Mouse (Mus musculus): ENCODE data around the gene Atp5s.
A peak's percentile ranks its signal among the peaks of the same experiment; 100 is the strongest.

Atp5s gene

GRCm38 (mm10) chr12:69777957-69778356 is 53.2 kb downstream of the Atp5s start:
- no peak for DNase-seq (ENCODE audit: low read depth, low spot score)

- no peak for DNase-seq (ENCODE audit: low read depth, low spot score)
Measured at GRCm38 (mm10) chr12:69781480-69781879, 56.7 kb downstream of the Atp5s start.

GRCm38 (mm10) chr12:69781935-69782650 is 57.3 kb downstream of the Atp5s start:
- DNase-seq (ENCODE audit: low read depth, low spot score), result no peak

- no peak for DNase-seq (ENCODE audit: low read depth, low spot score)
Measured at GRCm38 (mm10) chr12:69783247-69784025, 58.7 kb downstream of the Atp5s start.

GRCm38 (mm10) chr12:69785471-69785870 is 60.7 kb downstream of the Atp5s start:
- DNase-seq (ENCODE audit: low read depth, low spot score), result no peak

- no peak for DNase-seq (ENCODE audit: low read depth, low spot score)
Measured at GRCm38 (mm10) chr12:69788380-69788779, 63.6 kb downstream of the Atp5s start.

GRCm38 (mm10) chr12:69789766-69790529 is 65.2 kb downstream of the Atp5s start:
- peak; percentile 43 for DNase-seq (ENCODE audit: low read depth, low spot score)

- DNase-seq (ENCODE audit: low read depth, low spot score), result peak; percentile 49
Measured at GRCm38 (mm10) chr12:69790530-69791505, 66.1 kb downstream of the Atp5s start, which contains the start of gene Cdkl1. Cdkl1 (minus strand) TSS chr12:69791267.

Measured in telencephalon, adult 2 months (tissue).